Mouse (Mus musculus) intestine, embryonic 16.5 days (tissue): Measurements from ENCODE around the gene Arhgap45. TPM values are rescaled to one million over a fixed set of nuclear protein-coding genes. Genes with fewer than 3 reads are reported as not detected.

Experiments
- ATAC-seq: fragments of 200-750 bp; cut with Nextera tagmentation; 2 replicates; pipeline ENCODE4 v1.8.0; 2017; ENCODE audit warnings: moderate TSS enrichment, moderate library complexity
- H3K27ac ChIP-seq: fragments of 300-500 bp; sonication (generic); 2 replicates; pipeline ENCODE4 v1.5.1; 2014; ENCODE audit warnings: mild to moderate bottlenecking, low read length
- H3K27me3 ChIP-seq: fragments of 300-500 bp; sonication (generic); replicated peaks from 2 replicates; pipeline ENCODE4 v1.6.1; 2014; ENCODE audit warnings: low read length, control low read depth, mixed read lengths; ENCODE audit not compliant: control insufficient read depth, insufficient read depth
- H3K36me3 ChIP-seq: fragments of 300-500 bp; sonication (generic); 2 replicates; pipeline ENCODE4 v1.6.1; 2014; ENCODE audit warnings: low read length, control low read depth; ENCODE audit not compliant: control insufficient read depth, insufficient read depth
- H3K4me1 ChIP-seq: fragments of 300-500 bp; sonication (generic); 2 replicates; pipeline ENCODE4 v1.6.1; 2014; ENCODE audit warnings: low read length, control low read depth, mixed read lengths; ENCODE audit not compliant: control insufficient read depth, insufficient read depth
- H3K4me2 ChIP-seq: fragments of 300-500 bp; sonication (generic); 2 replicates; pipeline ENCODE4 v1.6.1; 2014; ENCODE audit warnings: low read depth, low read length, control low read depth
- H3K4me3 ChIP-seq: fragments of 300-500 bp; sonication (generic); 2 replicates; pipeline ENCODE4 v1.5.1; 2014; ENCODE audit warnings: mild to moderate bottlenecking, low read length
- H3K9ac ChIP-seq: fragments of 300-500 bp; sonication (generic); 2 replicates; pipeline ENCODE4 v1.6.1; 2014; ENCODE audit warnings: low read depth, low read length
- H3K9me3 ChIP-seq: fragments of 300-500 bp; sonication (generic); 2 replicates; pipeline ENCODE4 v1.6.1; 2016; ENCODE audit warnings: low read length, control low read depth; ENCODE audit not compliant: control insufficient read depth
- WGBS: fragments of 180-500 bp; shearing (Covaris S2); extraction: QIAGEN DNeasy Blood & Tissue Kit; methylation state at CpG from one replicate; pipeline ENCODE4 v1.1.7; 2014; 5-methylcytosine and 5-hydroxymethylcytosine counted together
- polyA plus RNA-seq: library from polyadenylated mRNA; unstranded; fragments of >200 nt; fragmentation: Nextera tagmentation; extraction: Ambion mirVana; gene quantifications from 2 replicates; pipeline ENCODE4 v1.2.1, GENCODE M21; 2015

Arhgap45 gene
- polyA plus RNA-seq, 1 experiment from 2014 or later: 7.3 TPM

DNA sequence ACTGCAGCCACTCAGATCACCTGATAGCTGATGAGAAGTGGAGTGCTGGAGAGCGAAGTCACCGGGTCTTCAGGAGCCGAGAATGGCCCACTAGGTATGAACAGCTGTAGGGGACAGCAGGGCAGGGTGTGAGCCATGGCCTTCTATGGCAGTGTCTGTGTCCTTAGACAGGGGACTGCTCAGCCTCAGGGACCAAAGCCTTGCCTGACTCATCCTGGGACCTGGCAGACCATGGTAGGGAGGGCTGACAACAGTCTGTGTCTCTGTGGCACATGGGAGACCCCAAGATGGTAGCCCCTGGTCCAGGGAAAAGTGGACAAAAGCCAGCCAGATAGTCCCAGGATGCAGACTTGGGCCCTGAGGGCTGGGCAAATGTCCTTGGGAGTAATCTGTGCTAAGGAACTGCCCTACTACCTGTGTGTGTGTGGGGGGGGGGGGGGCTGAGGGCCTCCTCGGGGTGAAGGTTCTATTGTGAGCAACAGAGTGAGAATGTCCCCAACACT, 53.5 kb downstream of the Arhgap45 start:
- Histone ChIP-seq H3K4me1 (peaks cover 19% of the 10 kb centered on the region), H3K36me3 (no peaks in the 10 kb centered on the region), H3K27ac (no peak overlapping the region), H3K4me2 (no peak overlapping the region), H3K9me3 (no peaks in the 10 kb centered on the region), H3K9ac (no peak overlapping the region), H3K4me3 (no peak overlapping the region), H3K27me3 (no peaks in the 10 kb centered on the region)
- 95% methylated on average over 4 of the region's 4 CpGs for WGBS
- no peak for ATAC-seq

DNA sequence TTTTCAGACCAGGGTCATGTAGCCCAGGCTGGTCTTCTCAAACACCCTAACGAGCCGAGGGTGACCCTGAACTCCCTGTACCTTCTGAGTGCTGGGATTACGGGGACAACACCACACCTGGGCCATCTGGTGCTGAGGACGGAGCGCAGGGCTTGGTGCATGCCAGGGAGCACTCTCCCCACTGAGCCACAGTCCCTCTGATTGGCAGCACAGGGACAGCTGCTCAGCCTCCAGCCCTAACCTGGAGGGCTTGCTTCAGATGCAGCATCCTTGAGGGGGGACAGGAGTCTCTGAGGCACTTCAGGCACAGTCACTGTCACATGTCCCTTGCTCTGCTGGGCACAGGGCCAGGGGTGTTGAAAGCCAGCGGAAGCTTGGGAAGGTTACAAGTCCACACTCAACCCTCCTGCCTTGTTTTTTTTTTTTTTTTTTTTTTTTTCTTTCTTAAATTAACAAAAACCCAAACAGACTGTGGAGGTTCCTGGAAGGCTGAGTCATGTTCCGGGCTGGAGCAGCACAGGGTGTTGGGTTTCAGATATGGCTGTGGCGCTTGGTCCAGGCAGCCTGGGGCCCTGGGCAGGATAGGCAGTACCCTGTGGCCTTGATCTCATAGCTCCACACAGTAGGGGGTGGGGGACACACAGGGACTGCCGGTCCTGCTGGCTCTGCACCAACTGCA, 54.5 kb downstream of the Arhgap45 start:
- 62% methylated on average over 9 of the region's 9 CpGs for WGBS
- peak; percentile 80 for ATAC-seq
- peak overlapping the region; percentile 37 for H3K9ac ChIP-seq
- peak overlapping the region; percentile 83 for H3K27ac ChIP-seq
- H3K4me3 ChIP-seq: no peak overlapping the region
- H3K9me3 ChIP-seq: no peaks in the 10 kb centered on the region
- peaks cover 26% of the 10 kb centered on the region for H3K4me1 ChIP-seq
- H3K36me3 ChIP-seq: no peaks in the 10 kb centered on the region
- H3K4me2 ChIP-seq: no peak overlapping the region
- no peaks in the 10 kb centered on the region for H3K27me3 ChIP-seq

DNA sequence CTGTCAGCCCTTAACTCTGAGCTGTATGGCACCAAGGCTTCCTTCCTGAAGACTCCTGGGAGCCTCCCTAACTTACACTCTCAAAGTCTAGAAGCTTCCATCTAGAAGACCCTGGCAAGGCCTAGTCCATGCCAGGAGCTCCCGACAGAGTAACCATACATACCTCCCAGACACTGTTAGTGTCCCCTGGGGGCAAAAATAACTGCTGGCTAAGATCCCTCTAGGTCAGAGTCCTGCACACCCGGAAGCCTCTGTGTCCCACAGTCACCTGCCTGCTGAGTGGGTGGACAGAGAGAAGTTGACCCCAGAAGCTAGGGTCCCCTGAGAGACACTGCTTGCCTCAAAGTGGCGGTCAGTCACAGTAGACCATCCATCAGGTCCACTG, 55.1 kb downstream of the Arhgap45 start:
- Histone ChIP-seq H3K9ac (peak overlapping the region; percentile 37; the same call in 1 of the 2 replicates), H3K27me3 (no peaks in the 10 kb centered on the region), H3K4me2 (no peak overlapping the region), H3K4me1 (peaks cover 26% of the 10 kb centered on the region), H3K27ac (peak overlapping the region; percentile 83), H3K36me3 (no peaks in the 10 kb centered on the region), H3K4me3 (no peak overlapping the region), H3K9me3 (no peaks in the 10 kb centered on the region)
- no peak for ATAC-seq
- 87% methylated on average over 3 of the region's 3 CpGs for WGBS

DNA sequence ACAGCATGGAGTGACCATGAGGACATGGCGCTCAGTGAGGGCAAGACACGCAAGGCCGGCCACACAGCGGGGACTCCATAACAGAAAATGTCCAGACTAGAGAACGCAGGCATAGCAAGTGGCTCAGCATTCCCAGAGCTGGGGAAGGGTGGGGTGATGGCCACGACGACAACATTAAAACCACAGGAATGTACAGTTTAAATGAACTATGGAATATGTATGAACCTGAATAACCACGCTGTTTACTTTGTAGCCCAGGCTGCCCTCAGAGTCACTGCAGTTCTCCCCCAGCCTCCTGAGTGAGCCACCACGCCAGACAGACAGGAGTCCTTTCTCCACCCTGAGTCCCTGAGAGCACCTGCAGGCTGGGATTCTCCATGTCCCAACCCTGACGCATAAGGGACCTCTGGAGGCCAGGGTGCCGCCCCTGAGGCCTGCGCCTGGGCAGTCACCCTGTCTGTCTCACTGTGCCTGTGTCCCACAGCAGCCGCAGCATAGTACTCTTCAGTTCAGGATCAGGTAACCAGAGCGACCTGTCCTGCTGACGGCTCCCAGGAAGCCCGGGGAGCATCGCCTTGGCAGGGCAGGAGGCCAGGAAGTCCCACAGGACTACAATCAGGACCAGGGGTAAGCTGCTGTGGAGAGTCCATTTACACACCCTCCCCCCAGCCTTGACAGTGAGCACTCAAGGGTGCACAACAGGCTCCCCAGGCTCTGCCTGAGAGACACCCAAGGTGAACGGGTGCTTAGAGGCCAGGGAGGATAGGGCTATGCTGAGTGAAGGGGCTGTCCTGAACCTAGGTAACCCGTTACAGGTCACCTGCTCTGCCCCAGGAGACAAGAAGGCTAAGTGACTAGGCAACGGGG, 56.4 kb downstream of the Arhgap45 start:
- WGBS: 87% methylated on average over 20 of the region's 20 CpGs
- H3K27me3 ChIP-seq: no peaks in the 10 kb centered on the region
- peak overlapping the region; percentile 33 for H3K9ac ChIP-seq
- no peaks in the 10 kb centered on the region for H3K36me3 ChIP-seq
- ATAC-seq: no peak
- H3K4me3 ChIP-seq: no peak overlapping the region
- no peak overlapping the region for H3K27ac ChIP-seq
- no peak overlapping the region for H3K4me2 ChIP-seq
- no peaks in the 10 kb centered on the region for H3K9me3 ChIP-seq
- peaks cover 26% of the 10 kb centered on the region for H3K4me1 ChIP-seq

DNA sequence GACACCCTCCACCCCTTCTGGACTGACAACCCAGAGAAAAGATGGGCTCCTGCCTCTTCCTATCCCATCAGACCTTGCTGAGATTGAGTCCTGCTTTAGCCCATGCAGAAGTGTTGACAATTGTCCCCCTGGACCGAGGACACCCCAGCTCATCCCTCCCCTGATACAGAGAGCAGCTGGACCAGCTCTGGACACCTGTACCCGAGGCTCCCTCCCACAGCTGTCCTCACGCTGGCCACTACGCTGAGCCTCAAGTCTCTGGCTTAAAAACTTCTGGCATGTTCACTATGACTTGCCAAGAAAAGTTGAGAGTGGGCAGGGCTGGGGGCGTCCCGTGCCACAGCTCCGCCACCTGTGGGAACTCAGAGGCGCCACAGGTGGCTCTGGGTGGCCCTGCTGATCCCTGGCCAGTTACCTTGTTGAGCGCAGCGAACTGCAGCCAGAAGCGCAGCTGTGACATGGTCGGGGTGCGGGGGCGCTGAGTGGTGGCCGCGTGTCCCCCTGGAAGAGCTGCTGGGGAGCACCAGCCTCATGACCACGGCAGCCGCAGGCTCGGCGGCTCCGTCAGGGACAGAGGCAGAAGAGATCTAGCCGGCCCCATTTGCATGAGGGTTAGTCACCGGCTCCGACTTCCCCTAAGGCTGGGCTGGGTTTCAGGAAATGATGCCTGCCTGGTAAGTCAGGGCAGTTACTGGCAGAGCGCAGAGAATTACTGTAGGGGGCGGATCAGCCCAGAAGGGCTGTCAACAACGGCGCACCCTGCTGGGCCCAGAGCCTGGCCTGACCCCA, 58.6 kb downstream of the Arhgap45 start:
- peak overlapping the region; percentile 58 for H3K9ac ChIP-seq
- 18% methylated on average over 28 of the region's 28 CpGs for WGBS
- peak; percentile 87 for ATAC-seq
- no peaks in the 10 kb centered on the region for H3K36me3 ChIP-seq
- H3K27ac ChIP-seq: peak overlapping the region; percentile 54
- peak overlapping the region; percentile 58 for H3K4me2 ChIP-seq
- H3K9me3 ChIP-seq: no peaks in the 10 kb centered on the region
- H3K4me3 ChIP-seq: peak overlapping the region; percentile 34
- peaks cover 26% of the 10 kb centered on the region for H3K4me1 ChIP-seq
- H3K27me3 ChIP-seq: no peaks in the 10 kb centered on the region

DNA sequence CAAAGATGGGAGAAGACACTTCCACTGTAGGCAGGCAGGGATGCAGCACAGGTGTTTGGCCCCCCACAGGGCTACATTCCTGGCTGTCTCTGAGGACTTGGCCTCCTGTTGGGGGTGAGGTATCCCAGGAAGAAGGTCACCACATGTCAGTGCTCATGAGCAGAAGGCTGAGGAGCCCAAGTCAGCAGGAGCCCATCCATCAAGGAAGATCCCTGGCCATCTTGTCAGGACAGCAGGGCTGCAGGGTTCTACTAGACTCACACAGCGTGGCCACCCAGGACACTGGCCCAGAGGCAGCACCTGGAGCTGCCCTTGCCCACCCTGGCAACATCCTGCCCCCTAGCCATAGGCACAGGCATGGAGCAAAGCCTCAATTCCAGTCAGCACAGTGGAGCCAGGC, 59.5 kb downstream of the Arhgap45 start:
- Histone ChIP-seq H3K27ac (no peak overlapping the region; the same call in 1 of the 2 replicates), H3K9me3 (no peaks in the 10 kb centered on the region), H3K4me3 (no peak overlapping the region), H3K36me3 (no peaks in the 10 kb centered on the region), H3K27me3 (no peaks in the 10 kb centered on the region), H3K4me1 (peaks cover 28% of the 10 kb centered on the region), H3K9ac (0 out of 2 replicates have a peak overlapping the region, but pooled peaks have one; percentile 58), H3K4me2 (no peak overlapping the region)
- ATAC-seq: no peak
- 63% methylated on average over 1 of the region's 1 CpGs for WGBS

DNA sequence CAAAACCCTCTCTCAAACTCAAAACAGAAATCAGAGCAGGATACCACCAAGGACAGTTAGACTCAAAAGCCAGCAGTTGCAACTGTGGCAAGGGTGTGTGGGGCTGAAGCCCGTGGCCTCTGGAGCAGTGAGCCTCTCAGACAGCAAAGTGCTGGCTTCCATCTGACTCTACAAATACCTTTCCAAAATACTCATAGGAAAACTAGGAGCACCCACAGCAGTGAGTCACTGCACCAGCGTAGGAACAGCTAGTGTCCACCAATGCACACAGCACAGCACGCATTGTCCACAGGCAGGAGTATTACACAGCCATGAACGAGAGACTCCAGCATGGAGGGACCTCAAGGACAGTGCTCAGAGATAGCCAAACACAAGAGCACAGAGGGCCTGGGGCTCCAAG, 59.9 kb downstream of the Arhgap45 start:
- H3K27ac ChIP-seq: no peak overlapping the region
- no peak overlapping the region for H3K9ac ChIP-seq
- no peaks in the 10 kb centered on the region for H3K27me3 ChIP-seq
- no peak for ATAC-seq
- no peak overlapping the region for H3K4me2 ChIP-seq
- H3K36me3 ChIP-seq: no peaks in the 10 kb centered on the region
- no peak overlapping the region for H3K4me3 ChIP-seq
- no peaks in the 10 kb centered on the region for H3K9me3 ChIP-seq
- WGBS: 93% methylated on average over 4 of the region's 4 CpGs
- peaks cover 25% of the 10 kb centered on the region for H3K4me1 ChIP-seq

DNA sequence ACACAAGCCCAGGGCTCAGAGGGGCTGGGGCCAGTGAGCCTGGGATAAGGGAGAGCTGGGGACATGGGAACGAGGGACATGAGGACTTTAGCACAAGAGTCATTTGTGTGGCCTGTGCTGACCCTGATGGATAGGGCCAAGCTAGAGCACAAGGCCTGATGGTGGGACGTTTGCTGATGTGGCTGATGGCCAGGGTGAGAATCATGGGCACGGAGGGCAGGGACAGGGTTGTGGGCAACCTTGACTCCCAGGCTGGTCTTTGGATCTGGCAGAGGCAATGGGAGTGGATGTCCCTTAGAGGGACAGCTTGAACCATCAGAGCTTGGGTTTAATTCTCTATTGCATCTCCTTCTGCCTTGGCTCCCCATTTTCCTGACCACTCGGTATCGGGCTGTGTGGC, 60.9 kb downstream of the Arhgap45 start:
- no peak overlapping the region for H3K4me3 ChIP-seq
- WGBS: 89% methylated on average over 5 of the region's 5 CpGs
- H3K4me2 ChIP-seq: no peak overlapping the region
- H3K9me3 ChIP-seq: no peaks in the 10 kb centered on the region
- H3K27me3 ChIP-seq: no peaks in the 10 kb centered on the region
- H3K9ac ChIP-seq: no peak overlapping the region
- H3K36me3 ChIP-seq: peaks cover 5% of the 10 kb centered on the region; the same call in 1 of the 2 replicates
- H3K4me1 ChIP-seq: peaks cover 16% of the 10 kb centered on the region
- H3K27ac ChIP-seq: no peak overlapping the region
- no peak for ATAC-seq

DNA sequence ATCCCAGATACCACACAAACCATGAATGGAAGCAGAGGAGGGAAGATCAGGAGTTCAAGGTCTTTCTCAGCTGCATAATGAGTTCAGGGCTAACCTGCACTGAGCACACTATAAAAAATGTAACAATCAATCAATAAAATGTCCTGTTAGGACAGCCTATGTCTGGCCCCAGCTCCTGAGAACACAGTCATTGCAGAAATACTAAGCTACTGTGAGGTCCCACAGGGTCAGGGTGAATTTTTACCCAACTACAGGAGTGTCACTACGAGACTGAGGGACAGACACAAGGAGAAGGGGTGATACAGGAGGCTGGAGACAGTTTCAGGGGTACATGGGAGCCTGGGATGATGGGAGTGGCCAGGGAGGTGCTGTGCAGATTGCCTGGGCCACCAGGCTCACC, 61.9 kb downstream of the Arhgap45 start:
- Histone ChIP-seq H3K9ac (no peak overlapping the region), H3K27ac (no peak overlapping the region), H3K9me3 (no peaks in the 10 kb centered on the region), H3K36me3 (peaks cover 6% of the 10 kb centered on the region; the same call in 1 of the 2 replicates), H3K27me3 (no peaks in the 10 kb centered on the region), H3K4me1 (peaks cover 16% of the 10 kb centered on the region), H3K4me3 (no peak overlapping the region), H3K4me2 (no peak overlapping the region)
- no peak for ATAC-seq
- 100% methylated on average over 1 of the region's 1 CpGs for WGBS
